Mouse (Mus musculus) gastrocnemius, postnatal 25 days (tissue): Measurements from ENCODE around the gene Id1. TPM values are rescaled to one million over a fixed set of nuclear protein-coding genes. Genes with fewer than 3 reads are reported as not detected.
A peak's percentile ranks its signal among the peaks of the same experiment; 100 is the strongest.

Source experiments
- DNase-seq: peaks from one replicate; pipeline ENCODE4 v3.0.0; 2022
- microRNA-seq, 2 experiments: library from miRNA; unstranded; fragments of <30 nt; microRNA quantifications; one replicate each; pipeline ENCODE4 v1.2.0; 2021; ENCODE audit warnings: borderline replicate concordance in 2 of 2
- total RNA-seq, 2 experiments: library from RNA; stranded (reverse); gene quantifications; 1 replicate in 1 of 2; 2 replicates in 1 of 2; pipeline ENCODE4 v1.2.3; 2021

Id1 gene
- total RNA-seq, 2 experiments from 2014 or later: 9.7 to 14.0 TPM

GRCm38 (mm10) chr2:152783241-152783640 lies 47.2 kb downstream of the Id1 start:
- DNase-seq: no peak

DNA sequence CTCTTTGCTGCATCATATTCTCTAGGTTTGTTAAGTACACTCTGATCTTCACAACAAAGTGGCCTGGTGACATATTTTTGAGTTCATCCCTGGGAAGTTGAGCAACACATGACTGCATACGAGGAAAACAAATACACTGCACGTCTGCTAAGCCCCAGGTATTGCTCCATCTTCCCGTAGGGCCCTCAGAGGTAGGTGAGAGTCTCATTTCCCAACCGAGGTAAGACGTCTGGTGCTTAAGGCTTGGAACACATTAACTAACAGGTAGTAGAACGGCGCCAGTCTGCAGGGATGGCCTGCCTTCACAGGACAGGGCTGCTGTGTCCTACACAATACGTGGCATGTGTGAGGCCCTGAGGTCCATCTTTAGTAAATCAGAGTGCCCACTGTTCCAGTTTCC lies 48.6 kb downstream of the Id1 start:
- no peak for DNase-seq

DNA sequence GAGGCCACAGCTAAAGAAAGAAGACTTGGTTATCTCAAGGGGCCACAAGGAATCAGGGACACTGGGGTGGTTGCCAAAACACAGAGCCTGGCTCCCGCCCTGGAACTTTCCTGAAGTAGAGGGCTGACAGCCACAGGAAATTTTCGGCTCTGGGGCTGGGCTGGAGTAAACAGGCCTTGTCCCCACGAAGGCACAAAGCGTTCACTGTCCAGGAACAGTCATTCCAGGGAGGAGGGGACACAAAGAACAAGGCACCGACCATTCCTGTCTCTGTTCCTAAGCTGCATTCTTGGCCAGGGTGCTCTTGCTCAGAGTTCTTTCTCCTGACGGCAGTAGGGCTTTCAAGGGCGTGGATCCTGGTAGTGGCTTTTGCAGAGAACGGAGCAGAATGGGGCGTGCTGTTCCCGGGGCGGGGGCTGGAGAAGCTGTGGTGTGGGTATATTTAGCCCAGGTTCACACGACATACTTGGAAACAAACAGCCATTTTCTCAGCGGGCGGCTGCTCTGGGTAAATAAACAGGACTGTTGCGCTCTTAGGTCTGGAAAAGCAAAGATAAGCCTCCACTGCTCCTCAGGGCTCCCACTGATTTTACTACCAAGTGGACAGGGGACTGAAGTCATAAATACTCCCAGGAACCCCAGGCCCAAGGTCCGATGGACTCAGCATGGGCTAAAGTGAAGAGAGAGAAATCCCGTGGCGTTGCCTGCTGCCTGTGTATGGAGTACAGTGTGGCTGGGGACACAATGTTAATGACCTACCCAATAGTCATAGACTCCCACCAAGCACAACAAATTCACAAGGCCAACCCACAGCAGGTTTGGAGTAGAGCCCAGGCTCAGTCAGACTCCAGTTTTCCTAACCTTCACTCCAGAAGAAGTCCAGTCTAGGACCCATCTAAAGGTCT lies 49.6 kb downstream of the Id1 start:
- peak; percentile 89 for DNase-seq

Small RNAs within 50 kb of the gene (microRNA-seq; reads per million reads assigned to microRNA genes)
- 0 reads per million in 2 experiments for gene Gm23802

Other genes starting within 250 kb of the Id1 start
- not detected for gene Defb22, start 246.1 kb upstream of the Id1 start, total RNA-seq
- gene Defb26, start 224.6 kb upstream of the Id1 start, total RNA-seq: not detected
- not detected for gene Defb28, start 218.0 kb upstream of the Id1 start, total RNA-seq
- not detected for gene Defb29, start 196.2 kb upstream of the Id1 start, total RNA-seq
- gene Gm17416, start 166.9 kb upstream of the Id1 start, total RNA-seq: not detected
- gene Defb21, start 163.5 kb upstream of the Id1 start, total RNA-seq: not detected
- not detected for gene Defb19, start 155.9 kb upstream of the Id1 start, total RNA-seq
- not detected for gene Defb45, start 136.9 kb upstream of the Id1 start, total RNA-seq
- gene Defb36, start 131.9 kb upstream of the Id1 start, total RNA-seq: not detected
- not detected for gene Defb25, start 113.2 kb upstream of the Id1 start, total RNA-seq
- gene Rem1, start 109.3 kb upstream of the Id1 start, total RNA-seq: 1 to 10 TPM; 2.9 to 3.8 TPM
- gene H13, start 66.8 kb upstream of the Id1 start, total RNA-seq: 10 to 100 TPM; 29.5 to 38.6 TPM
- 10 to 100 TPM; 11.3 to 11.5 TPM for gene Mcts2, start 49.2 kb upstream of the Id1 start, total RNA-seq
- 1 to 10 TPM; 2.2 to 2.7 TPM for gene Cox4i2, start 17.9 kb downstream of the Id1 start, total RNA-seq
- gene Bcl2l1, start 95.5 kb downstream of the Id1 start, total RNA-seq: 10 to 100 TPM; 13.8 to 16.4 TPM
- 1 to 10 TPM in 1 of 2 experiments, under 1 TPM in 1; 0.92 to 1.5 TPM for gene Tpx2, start 111.7 kb downstream of the Id1 start, total RNA-seq
- 100 to 1,000 TPM; 290 to 471 TPM for gene Mylk2, start 175.1 kb downstream of the Id1 start, total RNA-seq
- gene Foxs1, start 197.0 kb downstream of the Id1 start, total RNA-seq: 1 to 10 TPM; 1.8 to 2.4 TPM
- 1 to 10 TPM; 1.1 to 1.5 TPM for gene Dusp15, start 215.4 kb downstream of the Id1 start, total RNA-seq
- gene Ttll9, start 226.2 kb downstream of the Id1 start, total RNA-seq: not detected